Mouse (Mus musculus) intestine, embryonic 14.5 days (tissue): ENCODE results near the gene 2200002J24Rik. TPM values are rescaled to one million over a fixed set of nuclear protein-coding genes. Genes with fewer than 3 reads are reported as not detected.

Experiments used
- ATAC-seq: fragments of 200-750 bp; cut with Nextera tagmentation; replicated peaks from 2 replicates; pipeline ENCODE4 v1.8.0; 2017; ENCODE audit warnings: low read depth, moderate number of reproducible peaks, moderate TSS enrichment, moderate library complexity; ENCODE audit not compliant: low FRiP score, low TSS enrichment
- DNase-seq: peaks from one replicate; pipeline ENCODE4 v3.0.0-alpha.2; 2018; ENCODE audit warnings: low spot score
- H3K27ac ChIP-seq: fragments of 300-500 bp; sonication (generic); 2 replicates; pipeline ENCODE4 v1.5.1; 2014; ENCODE audit warnings: low read depth, mild to moderate bottlenecking, control low read depth
- H3K27me3 ChIP-seq: fragments of 300-500 bp; sonication (generic); replicated peaks from 2 replicates; pipeline ENCODE4 v1.6.1; 2014; ENCODE audit warnings: low read length, control low read depth; ENCODE audit not compliant: control insufficient read depth, insufficient read depth
- H3K36me3 ChIP-seq: fragments of 300-500 bp; sonication (generic); 2 replicates; pipeline ENCODE4 v1.6.1; 2014; ENCODE audit warnings: low read length, control low read depth; ENCODE audit not compliant: control insufficient read depth, insufficient read depth
- H3K4me1 ChIP-seq: fragments of 300-500 bp; sonication (generic); replicated peaks from 2 replicates; pipeline ENCODE4 v1.6.1; 2014; ENCODE audit warnings: low read length, control low read depth, mixed read lengths; ENCODE audit not compliant: control insufficient read depth, insufficient read depth
- H3K4me2 ChIP-seq: fragments of 300-500 bp; sonication (generic); 2 replicates; pipeline ENCODE4 v1.6.1; 2014; ENCODE audit warnings: low read length
- H3K4me3 ChIP-seq: fragments of 300-500 bp; sonication (generic); 2 replicates; pipeline ENCODE4 v1.5.1; 2014; ENCODE audit warnings: low read depth, low read length, control low read depth, mixed read lengths
- H3K9ac ChIP-seq: fragments of 300-500 bp; sonication (generic); 2 replicates; pipeline ENCODE4 v1.6.1; 2014; ENCODE audit warnings: mild to moderate bottlenecking, low read length
- H3K9me3 ChIP-seq: fragments of 300-500 bp; sonication (generic); 2 replicates; pipeline ENCODE4 v1.6.1; 2016; ENCODE audit warnings: low read length, control low read depth; ENCODE audit not compliant: control insufficient read depth
- WGBS: fragments of 180-500 bp; shearing (Covaris S2); extraction: QIAGEN DNeasy Blood & Tissue Kit; methylation state at CpG from one replicate; pipeline ENCODE4 v1.1.7; 2014; 5-methylcytosine and 5-hydroxymethylcytosine counted together
- polyA plus RNA-seq: library from polyadenylated mRNA; unstranded; fragments of >200 nt; fragmentation: Nextera tagmentation; extraction: Ambion mirVana; gene quantifications from 2 replicates; pipeline ENCODE4 v1.2.1, GENCODE M21; 2014

The 2200002J24Rik gene
- polyA plus RNA-seq, 1 experiment from 2014 or later, result 1.4 TPM

GRCm38 (mm10) chr7:30683425-30683824 lies 15.3 kb upstream of the 2200002J24Rik start:
- WGBS, result 77% methylated on average over 2 of the region's 2 CpGs
- H3K27me3 ChIP-seq, result peaks cover 15% of the 10 kb centered on the region
- no peak for ATAC-seq
- no peaks in the 10 kb centered on the region for H3K36me3 ChIP-seq
- H3K4me3 ChIP-seq, result no peak overlapping the region
- H3K9ac ChIP-seq, result no peak overlapping the region
- H3K27ac ChIP-seq, result no peak overlapping the region
- H3K9me3 ChIP-seq, result peaks cover 2% of the 10 kb centered on the region; the same call in 1 of the 2 replicates
- no peaks in the 10 kb centered on the region for H3K4me1 ChIP-seq
- H3K4me2 ChIP-seq, result no peak overlapping the region
- DNase-seq, result no peak

- DNase-seq, result no peak
- Histone ChIP-seq H3K27ac (no peak overlapping the region), H3K4me3 (no peak overlapping the region), H3K4me2 (no peak overlapping the region), H3K27me3 (peaks cover 15% of the 10 kb centered on the region), H3K9me3 (no peaks in the 10 kb centered on the region), H3K9ac (no peak overlapping the region), H3K36me3 (no peaks in the 10 kb centered on the region), H3K4me1 (no peaks in the 10 kb centered on the region)
- 74% methylated on average over 6 of the region's 6 CpGs for WGBS
- no peak for ATAC-seq
Observed at GRCm38 (mm10) chr7:30688325-30688724, 10.4 kb upstream of the 2200002J24Rik start.

- 59% methylated on average over 5 of the region's 5 CpGs for WGBS
- no peaks in the 10 kb centered on the region for H3K36me3 ChIP-seq
- ATAC-seq, result no peak
- H3K9me3 ChIP-seq, result no peaks in the 10 kb centered on the region
- no peak overlapping the region for H3K4me2 ChIP-seq
- H3K9ac ChIP-seq, result no peak overlapping the region
- H3K4me3 ChIP-seq, result no peak overlapping the region
- H3K27me3 ChIP-seq, result no peaks in the 10 kb centered on the region
- DNase-seq, result no peak
- H3K27ac ChIP-seq, result no peak overlapping the region
- no peaks in the 10 kb centered on the region for H3K4me1 ChIP-seq
Observed at GRCm38 (mm10) chr7:30698101-30698500, 625 bp upstream of the 2200002J24Rik start.

GRCm38 (mm10) chr7:30706214-30706882 lies 7.6 kb downstream of the 2200002J24Rik start:
- Histone ChIP-seq H3K36me3 (no peaks in the 10 kb centered on the region), H3K4me2 (no peak overlapping the region), H3K4me3 (no peak overlapping the region), H3K9ac (no peak overlapping the region), H3K4me1 (no peaks in the 10 kb centered on the region), H3K27ac (no peak overlapping the region), H3K27me3 (no peaks in the 10 kb centered on the region), H3K9me3 (no peaks in the 10 kb centered on the region)
- peak; percentile 62 for DNase-seq
- peak; percentile 80; the same call in 1 of the 2 replicates for ATAC-seq
- 53% methylated on average over 7 of the region's 8 CpGs for WGBS

GRCm38 (mm10) chr7:30707441-30707840 lies 8.7 kb downstream of the 2200002J24Rik start:
- no peak overlapping the region for H3K4me2 ChIP-seq
- H3K9ac ChIP-seq, result no peak overlapping the region
- ATAC-seq (no peak), DNase-seq (no peak)
- no peaks in the 10 kb centered on the region for H3K36me3 ChIP-seq
- no peak overlapping the region for H3K4me3 ChIP-seq
- H3K4me1 ChIP-seq, result no peaks in the 10 kb centered on the region
- 85% methylated on average over 1 of the region's 1 CpGs for WGBS
- H3K9me3 ChIP-seq, result no peaks in the 10 kb centered on the region
- H3K27ac ChIP-seq, result no peak overlapping the region
- no peaks in the 10 kb centered on the region for H3K27me3 ChIP-seq

- whole genome bisulfite sequencing, result 86% methylated on average over 3 of the region's 3 CpGs
- no peak within 1 kb of the TSS for H3K4me2 ChIP-seq
- ATAC-seq, result no peak
Observed at GRCm38 (mm10) chr7:30711942-30712341, 13.2 kb downstream of the 2200002J24Rik start, which contains the start of gene Atp4a. Gene Atp4a (plus strand): TSS chr7:30712209.

GRCm38 (mm10) chr7:30717006-30717715 lies 18.4 kb downstream of the 2200002J24Rik start:
- ATAC-seq, result peak; percentile 98
- peaks cover 9% of the 10 kb centered on the region; the same call in 1 of the 2 replicates for H3K27me3 ChIP-seq
- 3% methylated on average over 43 of the region's 43 CpGs for WGBS
- H3K4me3 ChIP-seq, result peak overlapping the region; percentile 33
- peaks cover 7% of the 10 kb centered on the region for H3K4me1 ChIP-seq
- H3K36me3 ChIP-seq, result no peaks in the 10 kb centered on the region
- H3K9me3 ChIP-seq, result no peaks in the 10 kb centered on the region
- peak; percentile 89 for DNase-seq
- peak overlapping the region; percentile 52 for H3K4me2 ChIP-seq
- no peak overlapping the region for H3K27ac ChIP-seq
- H3K9ac ChIP-seq, result no peak overlapping the region

More at GRCm38 (mm10) chr7:30711942-30712341, 13.2 kb downstream of the 2200002J24Rik start, which contains the start of gene Atp4a:
- no peaks in the 10 kb centered on the region for H3K9me3 ChIP-seq
- H3K27ac ChIP-seq, result no peak within 1 kb of the TSS
- H3K36me3 ChIP-seq, result no peaks in the 10 kb centered on the region
- no peaks in the 10 kb centered on the region for H3K4me1 ChIP-seq
- H3K9ac ChIP-seq, result no peak within 1 kb of the TSS
- H3K4me3 ChIP-seq, result no peak within 1 kb of the TSS
- no peaks in the 10 kb centered on the region for H3K27me3 ChIP-seq
- no peak for DNase-seq

- H3K4me2 ChIP-seq, result peak overlapping the region; percentile 52
- H3K4me1 ChIP-seq, result peaks cover 7% of the 10 kb centered on the region
- peaks cover 9% of the 10 kb centered on the region; the same call in 1 of the 2 replicates for H3K27me3 ChIP-seq
- DNase-seq (no peak), ATAC-seq (no peak)
- H3K4me3 ChIP-seq, result peak overlapping the region; percentile 33
- no peak overlapping the region for H3K9ac ChIP-seq
- H3K9me3 ChIP-seq, result no peaks in the 10 kb centered on the region
- 9% methylated on average over 14 of the region's 14 CpGs for WGBS
- H3K36me3 ChIP-seq, result no peaks in the 10 kb centered on the region
- no peak overlapping the region for H3K27ac ChIP-seq
Observed at GRCm38 (mm10) chr7:30717716-30718046, 19.0 kb downstream of the 2200002J24Rik start.
